Mouse (Mus musculus) mature B cell (primary cell): Measurements from ENCODE around the gene Tma16.

Experiments used
- in situ Hi-C: fragments of 300-500 bp; cut with MboI; formaldehyde crosslinking; loops from 2 replicates; pipeline ENCODE4 v1.14.3; 2019

Gene Tma16

DNA sequence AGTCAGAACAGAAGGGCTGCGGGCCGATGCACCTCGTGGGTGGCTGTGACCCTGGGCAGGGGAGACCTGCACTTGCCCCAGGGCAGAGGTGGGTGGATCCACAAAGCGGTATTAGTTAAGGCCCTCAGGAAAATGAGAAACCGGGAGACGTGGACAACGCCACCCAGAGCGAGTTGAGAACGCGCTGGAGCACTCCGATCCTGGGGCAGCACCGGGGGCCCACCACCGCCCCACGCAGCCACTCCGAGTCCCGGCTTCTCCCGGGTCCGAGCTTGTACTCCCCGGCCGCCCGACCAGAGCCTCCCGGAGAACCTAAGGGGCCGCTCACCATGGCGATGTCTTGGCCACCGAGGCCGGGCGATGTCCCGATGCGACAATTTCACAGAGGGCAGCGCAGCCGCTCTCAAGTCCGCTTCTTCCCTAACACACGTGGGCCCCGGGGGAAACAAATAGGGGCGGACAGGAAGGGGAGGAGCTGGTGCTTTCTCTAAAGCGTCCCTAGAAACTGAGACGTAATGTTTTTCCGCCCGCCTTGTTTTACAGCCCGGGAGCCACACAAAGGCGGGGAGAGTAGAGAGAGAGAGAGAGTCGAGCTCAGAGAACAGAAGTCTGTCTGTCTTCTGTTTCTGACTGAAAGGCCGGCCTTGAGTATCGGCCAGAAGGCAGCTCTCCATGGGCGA is at the start of gene Tma16:
Gene Tma16, minus strand, starts transcription at position 447 of the 680 bp plus-strand sequence.
- in situ Hi-C loops = loop anchor here (10.0 to 25.0 kb wide), 2 partner anchors 1541 to 1749 kb away; partner anchors contain the start of genes Msmo1 and Tmem192

DNA sequence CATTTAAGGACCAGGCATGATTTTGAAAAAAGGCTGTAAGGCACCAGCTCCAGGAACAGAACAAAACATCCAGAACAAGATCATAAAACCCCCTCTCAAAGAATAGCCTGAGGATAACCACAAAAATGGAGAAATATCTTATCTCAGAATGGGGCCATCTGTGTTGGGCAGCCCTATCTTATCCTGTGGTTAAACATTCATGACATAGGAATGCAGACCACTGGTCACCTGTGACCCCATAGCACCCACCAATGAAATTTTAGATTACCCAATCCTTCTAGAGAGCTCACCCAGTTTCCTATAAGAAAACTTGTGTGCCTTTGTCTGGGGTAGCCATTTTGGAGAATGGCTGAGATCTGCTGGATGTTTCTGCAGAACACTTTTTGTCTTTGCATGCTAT is 34.2 kb upstream of the Tma16 start:
- in situ Hi-C loops = no loop called here

DNA sequence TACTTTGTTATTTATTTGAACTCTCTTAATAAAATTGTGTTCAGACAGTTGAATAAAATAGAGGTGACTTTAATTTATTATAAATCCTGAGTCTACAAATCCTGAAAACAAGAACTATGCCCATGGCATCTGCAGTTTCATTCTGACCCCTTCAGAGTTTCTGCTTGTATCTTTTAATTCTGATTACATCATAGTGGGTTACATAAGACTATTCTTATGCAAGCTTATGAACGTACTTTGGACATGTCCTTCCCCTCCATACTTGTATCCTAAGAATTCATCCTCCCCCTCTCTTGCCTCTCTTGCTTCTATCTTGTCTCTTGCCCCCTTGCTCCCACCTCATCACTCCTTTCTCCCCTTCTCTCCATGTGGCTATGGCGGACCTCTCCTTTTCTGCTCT is 32.8 kb upstream of the Tma16 start:
- in situ Hi-C loops = no loop called here

DNA sequence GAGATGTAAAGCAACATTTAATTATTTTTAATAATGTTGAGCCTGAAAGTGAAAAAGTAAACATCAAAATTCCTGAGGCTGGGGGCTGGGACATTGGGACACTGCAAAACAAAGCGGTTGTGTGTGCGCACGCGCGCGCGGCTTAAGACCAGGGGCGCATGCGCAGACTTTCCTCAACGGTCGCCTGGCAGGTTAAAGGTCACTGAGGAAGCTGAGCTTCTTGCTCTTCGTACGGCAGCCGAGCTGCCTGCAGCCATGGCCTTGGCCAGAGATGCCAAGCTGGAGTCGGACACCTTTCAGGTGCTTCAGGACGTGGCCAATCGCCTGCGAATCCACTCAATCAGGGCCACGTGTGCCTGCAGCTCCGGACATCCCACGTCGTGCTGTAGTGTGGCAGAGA is 25.2 kb upstream of the Tma16 start, which contains the start of gene Tktl2:
Gene Tktl2, plus strand, starts transcription at position 220 of the 400 bp plus-strand sequence.
- in situ Hi-C loops = no loop called here

DNA sequence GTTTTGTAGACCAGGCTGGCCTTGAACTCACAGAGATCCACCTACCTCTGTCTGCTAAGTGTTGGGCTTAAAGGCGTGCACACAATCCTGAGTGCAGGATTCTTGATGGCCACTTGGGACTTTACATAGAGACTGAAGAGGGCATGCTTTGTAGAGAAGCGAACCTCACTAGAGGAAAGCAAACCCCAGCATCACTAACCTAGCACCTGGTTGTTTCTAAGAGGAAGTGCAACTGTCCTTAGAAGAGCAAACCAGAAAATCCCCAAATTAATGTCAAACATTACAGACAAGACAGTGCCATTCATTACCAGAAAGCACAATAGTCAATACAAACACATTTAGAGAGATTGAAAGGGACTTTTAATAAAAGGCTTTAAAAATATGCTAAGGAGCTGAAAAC is 17.1 kb upstream of the Tma16 start:
- in situ Hi-C loops = no loop called here

DNA sequence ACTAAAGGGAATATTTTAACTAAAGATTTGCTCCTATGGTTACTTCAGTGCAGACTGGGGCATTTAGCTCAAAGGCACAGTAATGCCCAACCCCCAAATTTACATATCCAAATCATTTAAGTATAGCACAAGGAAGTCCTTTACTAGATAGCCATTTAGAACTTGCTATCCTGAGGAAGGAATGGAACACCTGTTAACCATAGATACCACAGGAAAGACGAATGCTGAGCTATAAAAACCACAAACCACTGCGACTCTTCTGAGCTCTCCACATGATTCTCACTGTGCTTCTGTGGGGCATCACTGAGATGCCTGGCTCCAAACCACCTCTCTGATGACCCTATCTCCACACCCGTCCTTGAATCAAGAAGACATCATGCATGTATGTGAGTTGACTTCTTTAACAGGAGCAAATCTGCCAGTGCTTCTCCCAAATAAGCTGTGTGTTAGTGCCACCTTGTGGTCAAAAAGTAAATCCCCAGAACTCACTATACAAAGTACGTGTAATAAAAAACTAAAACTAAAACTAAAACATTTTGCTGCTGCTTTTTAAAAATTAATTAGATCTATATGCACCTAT is 10.8 kb upstream of the Tma16 start:
- in situ Hi-C loops = loop anchor here (25.0 kb wide), 1 partner anchor 1760 kb away; the partner anchor contains the start of gene Msmo1

- in situ Hi-C loops = loop anchor here (25.0 kb wide), 1 partner anchor 1758 kb away; the partner anchor contains the start of gene Msmo1
These were observed 9.4 kb upstream of the Tma16 start for GRCm38 (mm10) chr8:66495726-66496125.

DNA sequence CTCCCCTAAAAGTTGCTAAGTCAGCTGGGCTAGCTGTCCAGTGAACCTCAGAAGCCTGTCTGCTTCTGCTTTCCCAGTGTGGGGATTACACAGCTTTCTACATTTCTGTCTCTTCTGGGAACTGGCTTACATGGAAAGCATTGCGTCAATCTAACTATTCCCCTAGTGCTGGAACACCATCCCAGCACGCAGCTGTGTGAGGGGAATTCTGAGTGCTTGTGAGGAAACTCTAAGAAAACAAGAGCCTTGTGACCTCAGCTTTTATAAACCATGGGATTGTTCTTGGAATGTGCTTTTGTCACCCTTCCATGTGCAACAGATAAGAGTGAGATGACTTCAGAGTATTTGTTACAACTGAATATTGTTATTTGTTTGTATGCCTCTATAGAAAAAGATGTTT is 8.2 kb upstream of the Tma16 start:
- in situ Hi-C loops = loop anchor here (25.0 kb wide), 1 partner anchor 1757 kb away; the partner anchor contains the start of gene Msmo1

- in situ Hi-C loops = loop anchor here (25.0 kb wide), 1 partner anchor 1753 kb away; the partner anchor contains the start of gene Msmo1
These were observed 4.3 kb upstream of the Tma16 start for GRCm38 (mm10) chr8:66490624-66491023.

DNA sequence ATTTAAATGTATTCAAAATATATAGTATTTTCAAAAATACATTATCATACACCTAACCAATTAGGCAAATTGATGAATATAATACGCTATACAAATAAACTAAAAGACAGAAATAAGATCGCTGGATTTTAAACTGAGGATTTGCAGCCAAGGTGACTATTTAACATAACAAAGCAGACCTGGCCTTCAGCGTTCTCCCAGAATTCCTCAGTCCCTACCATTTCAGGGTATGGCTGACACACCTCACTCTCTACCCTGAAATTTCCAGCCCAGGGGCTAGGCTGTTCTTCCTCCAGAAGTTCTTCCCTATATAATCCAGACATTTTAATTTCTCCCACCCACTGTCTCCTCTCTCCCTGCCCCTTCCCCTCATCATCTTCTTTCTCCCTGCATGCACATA is 2.2 kb upstream of the Tma16 start:
- in situ Hi-C loops = loop anchor here (10.0 to 25.0 kb wide), 2 partner anchors 1544 to 1751 kb away; partner anchors contain the start of genes Msmo1 and Tmem192

DNA sequence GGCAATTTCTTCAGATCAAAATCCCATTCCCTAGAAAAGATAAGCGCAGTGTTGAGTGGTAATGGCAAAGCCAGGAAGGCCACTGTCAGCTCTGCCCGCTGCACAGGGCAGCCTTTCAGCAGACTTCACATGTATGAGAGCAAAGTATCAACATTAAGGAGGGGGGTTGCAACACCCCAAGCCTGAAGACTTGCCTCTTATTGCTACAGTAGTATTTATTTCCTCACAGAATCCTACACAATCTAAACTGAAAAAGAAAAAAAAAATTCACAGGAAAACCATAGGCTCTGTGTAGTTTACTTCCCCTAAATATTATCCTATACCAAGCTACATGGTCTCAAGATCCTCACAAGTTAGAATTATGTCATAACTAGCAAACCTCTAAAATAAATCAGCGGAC is 9.4 kb downstream of the Tma16 start:
- in situ Hi-C loops = loop anchor here (25.0 kb wide), 1 partner anchor 1740 kb away; the partner anchor contains the start of gene Msmo1

DNA sequence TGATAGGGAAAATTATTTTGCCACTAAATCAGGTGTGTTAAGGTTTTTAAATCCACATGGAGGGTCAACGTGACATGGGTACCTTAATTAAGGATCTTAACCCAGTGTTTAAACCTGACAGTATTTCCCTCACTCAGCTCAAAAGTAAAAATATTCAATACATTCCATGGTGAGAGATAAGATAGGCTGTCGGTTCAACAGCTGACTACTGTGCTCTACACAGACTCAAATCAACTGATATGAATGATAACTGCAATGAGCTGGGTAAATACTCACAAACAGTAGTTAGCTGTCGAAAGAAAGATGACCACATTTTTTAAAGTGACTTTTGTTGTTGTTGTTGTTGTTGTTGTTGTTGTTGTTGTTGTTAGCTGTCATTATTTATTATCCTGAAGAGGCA is 16.5 kb downstream of the Tma16 start:
- in situ Hi-C loops = no loop called here

- in situ Hi-C loops = no loop called here
These were observed 29.3 kb downstream of the Tma16 start for GRCm38 (mm10) chr8:66457057-66457456.

- in situ Hi-C loops = no loop called here
These were observed 35.6 kb downstream of the Tma16 start for GRCm38 (mm10) chr8:66450691-66451090.

DNA sequence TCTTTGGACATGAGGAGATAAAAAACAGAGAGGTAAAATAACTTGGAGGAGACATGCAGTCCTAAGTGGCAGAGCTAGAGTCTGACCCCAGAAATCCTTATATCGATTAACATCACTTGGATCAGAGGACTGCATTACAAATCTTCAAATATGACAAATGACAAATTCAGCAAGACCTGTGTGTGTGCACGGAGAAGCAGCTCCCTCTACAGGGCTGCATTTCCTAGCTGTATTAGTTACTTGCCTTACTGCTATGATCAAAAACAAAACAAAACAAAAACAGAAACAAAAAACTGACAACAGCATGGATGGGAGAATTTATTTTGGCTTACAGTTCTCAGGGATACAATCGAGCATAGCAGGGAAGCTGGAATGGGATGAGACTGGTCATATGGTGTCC is 41.0 kb downstream of the Tma16 start:
- in situ Hi-C loops = no loop called here

- in situ Hi-C loops = loop anchor here (5.0 kb wide), 1 partner anchor 112 kb away; no protein-coding TSS in a partner anchor
These were observed 42.2 kb downstream of the Tma16 start for GRCm38 (mm10) chr8:66444141-66444540.

DNA sequence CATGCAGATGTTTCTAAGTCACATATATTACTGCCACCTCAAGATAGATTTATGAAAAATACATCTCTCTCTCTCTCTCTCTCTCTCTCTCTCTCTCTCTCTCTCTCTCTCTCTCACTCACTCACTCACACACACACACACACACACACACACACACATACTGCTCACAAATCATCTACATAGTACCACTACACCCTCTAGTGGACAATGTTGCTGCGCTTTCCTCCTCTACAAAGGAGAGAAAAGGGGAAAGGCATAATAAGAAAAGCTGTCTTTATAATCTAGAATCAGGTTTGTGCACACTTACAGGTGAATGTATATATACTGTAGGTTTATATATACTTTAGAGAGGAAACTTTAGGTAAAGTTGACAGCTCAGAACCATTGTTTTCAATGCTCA is 43.6 kb downstream of the Tma16 start:
- in situ Hi-C loops = loop anchor here (5.0 kb wide), 1 partner anchor 110 kb away; no protein-coding TSS in a partner anchor

- in situ Hi-C loops = loop anchor here (5.0 kb wide), 1 partner anchor 109 kb away; no protein-coding TSS in a partner anchor
These were observed 45.2 kb downstream of the Tma16 start for GRCm38 (mm10) chr8:66441123-66441522.

DNA sequence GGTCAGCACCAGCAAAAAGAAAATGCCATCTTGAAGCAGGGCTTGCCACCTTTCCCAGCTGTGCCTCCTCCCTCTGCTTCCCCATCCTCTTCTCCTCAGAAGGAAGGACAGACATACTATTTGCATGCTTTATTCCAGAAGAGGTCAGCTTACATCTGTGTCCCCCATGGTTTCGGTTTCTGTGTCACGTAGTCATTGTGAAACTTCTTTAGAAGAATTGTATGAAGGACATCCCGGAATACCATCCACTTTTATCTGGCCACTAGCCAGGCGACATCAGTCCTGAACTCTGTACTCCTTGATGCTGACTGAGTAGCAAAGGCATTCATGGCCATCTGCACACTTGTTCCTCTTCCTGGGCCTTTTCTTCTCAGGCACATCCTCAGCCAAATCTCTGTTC is 47.9 kb downstream of the Tma16 start:
- in situ Hi-C loops = no loop called here

DNA sequence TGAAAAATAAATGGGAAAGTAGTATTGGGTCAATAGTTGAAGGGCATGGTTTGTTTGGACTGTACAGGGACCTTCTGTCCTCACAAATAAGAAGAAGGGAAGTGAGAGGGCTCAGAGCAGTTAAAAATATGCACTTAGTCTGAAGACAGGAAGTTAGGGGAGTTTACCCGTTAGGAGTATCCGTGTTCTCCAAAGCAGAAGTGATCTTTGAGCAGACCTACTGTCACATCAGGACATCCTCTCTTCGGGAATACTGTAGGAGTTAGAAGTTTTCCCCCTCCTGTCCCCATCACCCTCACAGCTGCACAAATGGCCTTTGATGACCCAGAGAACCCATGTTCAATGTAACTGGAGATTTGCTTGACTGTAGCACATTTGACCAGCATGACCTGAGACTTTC is 48.4 kb downstream of the Tma16 start:
- in situ Hi-C loops = no loop called here

- in situ Hi-C loops = no loop called here
These were observed 49.5 kb downstream of the Tma16 start for GRCm38 (mm10) chr8:66436804-66437203.

DNA sequence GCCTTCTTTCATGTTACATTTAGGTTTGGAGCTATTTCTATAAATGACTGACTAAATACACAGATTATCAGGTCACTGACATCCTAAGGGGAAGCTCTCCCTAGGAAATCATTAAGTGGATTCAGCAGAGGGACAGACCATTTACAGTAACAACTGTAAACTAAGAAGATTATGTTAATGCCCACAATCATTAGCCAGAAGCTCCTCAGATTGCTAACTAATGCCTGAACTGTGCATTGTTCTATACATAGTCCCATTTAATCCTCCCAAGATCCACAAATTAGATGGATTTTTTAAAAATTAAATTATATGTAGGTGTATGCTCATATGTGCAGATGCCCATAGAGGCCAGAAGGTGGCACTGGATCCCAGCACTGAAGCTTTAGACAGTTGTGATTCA is 52.8 kb downstream of the Tma16 start:
- in situ Hi-C loops = no loop called here

DNA sequence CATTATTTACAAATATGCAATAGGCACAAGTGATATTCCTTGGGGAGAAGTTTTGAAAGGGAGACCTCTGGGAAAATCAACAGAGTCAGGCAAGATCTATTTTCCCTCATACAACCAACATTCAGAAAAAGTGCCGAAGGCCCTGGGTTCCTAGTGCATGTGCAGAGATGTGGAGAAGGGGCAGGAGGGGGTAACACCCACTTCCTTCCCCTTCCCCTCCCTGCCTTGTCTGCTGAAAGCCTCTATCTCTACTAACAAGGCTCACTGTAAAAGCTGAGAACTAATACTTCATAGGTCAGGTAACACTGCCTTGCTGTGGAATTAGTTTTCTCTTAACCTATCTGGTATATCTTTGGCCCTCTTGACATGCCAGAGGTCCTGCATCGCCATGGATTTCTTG is 55.7 kb downstream of the Tma16 start:
- in situ Hi-C loops = no loop called here
